Mouse (Mus musculus) liver, postnatal 0 days (tissue): ENCODE measurements at regions not wholly inside any gene's neighbourhood (a gene's known extent, or its start where the extent isn't known, plus 50 kb on each side); places are given as distances from the start of the nearest gene placed in this dataset.

Experiments
- CTCF ChIP-seq: sonication (generic); IDR thresholded peaks from 2 replicates; pipeline ENCODE4 v1.5.1; 2016; ENCODE audit warnings: antibody characterized with exemption, low read depth
- EP300 ChIP-seq: IDR thresholded peaks from 2 replicates; pipeline ENCODE4 v1.6.1; 2016; ENCODE audit warnings: antibody characterized with exemption, low read depth, mild to moderate bottlenecking

DNA sequence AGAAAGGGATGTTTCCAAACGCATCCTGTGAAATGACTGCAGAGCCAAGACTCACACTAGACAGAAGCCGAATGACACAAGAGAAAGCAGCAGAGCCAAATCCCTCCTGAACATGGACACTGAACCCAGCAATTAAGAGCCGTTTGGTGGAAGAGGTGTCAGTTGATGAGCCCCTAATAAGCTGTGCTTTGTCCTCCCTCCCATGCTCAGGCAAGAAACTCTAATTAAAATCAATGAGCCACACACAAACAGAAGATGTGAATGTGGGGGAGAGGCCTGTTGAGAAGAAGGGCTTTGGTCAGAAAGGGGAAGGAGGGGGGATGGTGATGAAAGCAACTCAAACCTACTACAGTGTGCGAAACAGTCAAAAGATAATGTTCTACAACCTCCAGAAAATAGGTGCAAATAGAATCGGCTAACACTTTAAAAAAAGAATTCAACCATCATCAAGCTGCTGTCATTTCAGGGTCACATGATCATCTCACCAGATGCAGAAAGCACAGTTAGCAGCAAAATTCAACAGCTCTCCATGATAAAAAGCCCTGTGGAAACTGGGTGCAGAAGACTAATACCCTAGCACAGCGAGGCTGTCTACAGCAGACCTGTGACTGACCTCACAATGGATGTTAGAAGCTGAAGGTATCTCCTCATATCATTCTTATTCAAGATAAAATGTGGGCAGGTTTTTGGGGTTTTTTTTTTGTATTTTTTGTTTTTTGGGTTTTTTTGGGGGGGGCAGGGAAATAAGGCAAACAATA lies 153.2 kb upstream of the Gm15217 start:
- TF ChIP-seq EP300 (no peak), CTCF (no peak)
